Mouse (Mus musculus): ENCODE results near the gene Bcar1. TPM values are rescaled to one million over a fixed set of nuclear protein-coding genes. Genes with fewer than 3 reads are reported as not detected.

Bcar1 gene
- total RNA-seq, 2 experiments from 2014 or later = 9.4 to 10.5 TPM

GRCm38 (mm10) chr8:111718937-111719336, 24.7 kb downstream of the Bcar1 start:
- DNase-seq = peak in 1 of 2 experiments; percentile 11
- intact Hi-C loops (cut with DNase I) = no loop called here

GRCm38 (mm10) chr8:111717866-111718265, 25.7 kb downstream of the Bcar1 start:
- peak in 1 of 2 experiments; percentile 35 for DNase-seq
- intact Hi-C loops (cut with DNase I) = no loop called here

- intact Hi-C loops (cut with DNase I) = no loop called here
- DNase-seq = no peak
Observed at GRCm38 (mm10) chr8:111717488-111717792, 26.2 kb downstream of the Bcar1 start.

- intact Hi-C loops (cut with DNase I) = no loop called here
- peak; percentile 77 to 78 for DNase-seq
Observed at GRCm38 (mm10) chr8:111716603-111717487, 26.8 kb downstream of the Bcar1 start.

GRCm38 (mm10) chr8:111715514-111715913, 28.1 kb downstream of the Bcar1 start:
- peak in 1 of 2 experiments; percentile 12 for DNase-seq
- intact Hi-C loops (cut with DNase I) = no loop called here

GRCm38 (mm10) chr8:111714295-111714694, 29.3 kb downstream of the Bcar1 start:
- peak in 1 of 2 experiments; percentile 10 for DNase-seq
- intact Hi-C loops (cut with DNase I) = no loop called here

GRCm38 (mm10) chr8:111713817-111714216, 29.8 kb downstream of the Bcar1 start:
- intact Hi-C loops (cut with DNase I) = no loop called here
- DNase-seq = peak in 1 of 2 experiments; percentile 11

GRCm38 (mm10) chr8:111713291-111713690, 30.3 kb downstream of the Bcar1 start:
- intact Hi-C loops (cut with DNase I) = no loop called here
- no peak for DNase-seq

GRCm38 (mm10) chr8:111712588-111712987, 31.0 kb downstream of the Bcar1 start:
- DNase-seq = peak; percentile 53 to 57
- intact Hi-C loops (cut with DNase I) = loop anchor here (1.0 kb wide), 1 partner anchor 112 kb away; no protein-coding TSS in a partner anchor

- intact Hi-C loops (cut with DNase I) = loop anchor here (1.0 kb wide), 1 partner anchor 112 kb away; no protein-coding TSS in a partner anchor
- no peak for DNase-seq
Observed at GRCm38 (mm10) chr8:111712135-111712534, 31.5 kb downstream of the Bcar1 start.

- DNase-seq = peak in 1 of 2 experiments; percentile 12
- intact Hi-C loops (cut with DNase I) = no loop called here
Observed at GRCm38 (mm10) chr8:111710777-111711485, 32.7 kb downstream of the Bcar1 start.

GRCm38 (mm10) chr8:111709223-111709622, 34.4 kb downstream of the Bcar1 start:
- intact Hi-C loops (cut with DNase I) = no loop called here
- DNase-seq = peak in 1 of 2 experiments; percentile 9

- intact Hi-C loops (cut with DNase I) = no loop called here
- no peak for DNase-seq
Observed at GRCm38 (mm10) chr8:111708265-111708664, 35.3 kb downstream of the Bcar1 start.

GRCm38 (mm10) chr8:111705699-111706098, 37.9 kb downstream of the Bcar1 start:
- DNase-seq = no peak
- intact Hi-C loops (cut with DNase I) = no loop called here

- intact Hi-C loops (cut with DNase I) = no loop called here
- no peak for DNase-seq
Observed at GRCm38 (mm10) chr8:111705222-111705621, 38.4 kb downstream of the Bcar1 start.

- DNase-seq = no peak
- intact Hi-C loops (cut with DNase I) = no loop called here
Observed at GRCm38 (mm10) chr8:111704585-111704984, 39.0 kb downstream of the Bcar1 start.

GRCm38 (mm10) chr8:111701380-111701779, 42.2 kb downstream of the Bcar1 start:
- intact Hi-C loops (cut with DNase I) = no loop called here
- no peak for DNase-seq

- DNase-seq = no peak
- intact Hi-C loops (cut with DNase I) = no loop called here
Observed at GRCm38 (mm10) chr8:111700740-111701139, 42.9 kb downstream of the Bcar1 start.

GRCm38 (mm10) chr8:111700201-111700600, 43.4 kb downstream of the Bcar1 start:
- intact Hi-C loops (cut with DNase I) = no loop called here
- no peak for DNase-seq

- intact Hi-C loops (cut with DNase I) = no loop called here
- DNase-seq = no peak
Observed at GRCm38 (mm10) chr8:111699035-111699434, 44.6 kb downstream of the Bcar1 start.

GRCm38 (mm10) chr8:111697655-111698054, 46.0 kb downstream of the Bcar1 start:
- DNase-seq = no peak
- intact Hi-C loops (cut with DNase I) = no loop called here

Measured in gastrocnemius, postnatal 36 days (tissue).